Comparison of ENCODE assay signal across 22 mouse cellular contexts in genomic region chr6:108840861-108841640, GRCm38 (mm10).
"Had no signal": no experiment of that assay in that cellular context is flagged by ENCODE, and none has a peak within 500 bp of the region (broad histone marks: within the 10 kb centered on the region; RNA-seq: fewer than 3 reads in every experiment).

No protein-coding gene starts in this region.

- H3K9ac ChIP-seq: forebrain, postnatal 0 days; heart, embryonic 12.5 days; hindbrain, embryonic 13.5 days; hindbrain, embryonic 15.5 days; kidney, embryonic 15.5 days; limb, embryonic 12.5 days; liver, embryonic 12.5 days had no signal

- H3K4me1 ChIP-seq: heart, embryonic 12.5 days; hindbrain, embryonic 13.5 days; hindbrain, embryonic 15.5 days; kidney, embryonic 15.5 days; limb, embryonic 10.5 days; limb, embryonic 12.5 days had no signal

- DNase-seq: forebrain, postnatal 0 days; gastrocnemius, postnatal 14 days; gastrocnemius, postnatal 36 days; heart, adult 18-20 months; heart, postnatal 10 days; kidney, adult 11 months; kidney, adult 2 months; kidney, adult 9 months; kidney, postnatal 14 days; kidney, postnatal 36 days; layer of hippocampus, adult 9-11 months; liver had no signal

- H3K4me2 ChIP-seq: heart, embryonic 12.5 days; hindbrain, embryonic 13.5 days; hindbrain, embryonic 15.5 days; kidney, embryonic 15.5 days; limb, embryonic 12.5 days; liver, embryonic 12.5 days had no signal

- H3K27ac ChIP-seq: hindbrain, embryonic 13.5 days; hindbrain, embryonic 15.5 days; hindbrain, postnatal 0 days; kidney, embryonic 15.5 days; kidney, postnatal 0 days; left cerebral cortex, adult 2 months; limb, embryonic 10.5 days; limb, embryonic 12.5 days; liver, embryonic 12.5 days had no signal

- H3K27me3 ChIP-seq: heart, embryonic 12.5 days; hindbrain, embryonic 13.5 days; hindbrain, embryonic 15.5 days; kidney, embryonic 15.5 days; limb, embryonic 12.5 days; liver, embryonic 12.5 days had no signal

- H3K4me3 ChIP-seq: heart, embryonic 12.5 days; hindbrain, embryonic 13.5 days; hindbrain, embryonic 15.5 days; kidney, embryonic 15.5 days; left cerebral cortex, adult 2 months; limb, embryonic 10.5 days; limb, embryonic 12.5 days; liver, embryonic 12.5 days had no signal

- H3K9me3 ChIP-seq: heart, embryonic 12.5 days; hindbrain, embryonic 13.5 days; hindbrain, embryonic 15.5 days; kidney, embryonic 15.5 days; limb, embryonic 10.5 days; limb, embryonic 12.5 days; liver, embryonic 12.5 days had no signal
